Mouse (Mus musculus) neural tube, embryonic 11.5 days (tissue): Measurements from ENCODE around the gene Anxa4. TPM values are rescaled to one million over a fixed set of nuclear protein-coding genes. Genes with fewer than 3 reads are reported as not detected.

Experiments used
- ATAC-seq: fragments of 200-750 bp; cut with Nextera tagmentation; 2 replicates; pipeline ENCODE4 v1.8.0; 2017; ENCODE audit warnings: moderate number of reproducible peaks, mild to moderate bottlenecking, moderate TSS enrichment, moderate library complexity; ENCODE audit not compliant: insufficient read depth, low FRiP score, low TSS enrichment
- DNase-seq: peaks from one replicate; pipeline ENCODE4 v3.0.0-alpha.2; 2015; ENCODE audit warnings: low spot score
- H3K27ac ChIP-seq: fragments of 300-500 bp; sonication (generic); 2 replicates; pipeline ENCODE4 v1.5.1; 2014; ENCODE audit warnings: low read depth, mild to moderate bottlenecking, low read length
- H3K27me3 ChIP-seq: fragments of 300-500 bp; sonication (generic); 2 replicates; pipeline ENCODE4 v1.6.1; 2014; ENCODE audit warnings: mild to moderate bottlenecking, low read length, mixed read lengths; ENCODE audit not compliant: control insufficient read depth, insufficient read depth
- H3K36me3 ChIP-seq: fragments of 300-500 bp; sonication (generic); 2 replicates; pipeline ENCODE4 v1.6.1; 2014; ENCODE audit warnings: mild to moderate bottlenecking, low read length, moderate library complexity, mixed read lengths; ENCODE audit not compliant: control insufficient read depth, insufficient read depth
- H3K4me1 ChIP-seq: fragments of 300-500 bp; sonication (generic); 2 replicates; pipeline ENCODE4 v1.6.1; 2014; ENCODE audit warnings: low read length, mixed read lengths; ENCODE audit not compliant: control insufficient read depth, insufficient read depth
- H3K4me2 ChIP-seq: fragments of 300-500 bp; sonication (generic); 2 replicates; pipeline ENCODE4 v1.6.1; 2014; ENCODE audit warnings: low read depth, mild to moderate bottlenecking, moderate library complexity
- H3K4me3 ChIP-seq: fragments of 300-500 bp; sonication (generic); 2 replicates; pipeline ENCODE4 v1.5.1; 2014; ENCODE audit warnings: low read depth, low read length
- H3K9ac ChIP-seq: fragments of 300-500 bp; sonication (generic); 2 replicates; pipeline ENCODE4 v1.6.1; 2014; ENCODE audit warnings: mild to moderate bottlenecking, low read length
- H3K9me3 ChIP-seq: fragments of 300-500 bp; sonication (generic); 2 replicates; pipeline ENCODE4 v1.6.1; 2016; ENCODE audit warnings: low read length; ENCODE audit not compliant: control insufficient read depth
- WGBS: fragments of 180-500 bp; shearing (Covaris S2); extraction: QIAGEN DNeasy Blood & Tissue Kit; methylation state at CpG from one replicate; pipeline ENCODE4 v1.1.7; 2014; 5-methylcytosine and 5-hydroxymethylcytosine counted together
- polyA plus RNA-seq: library from polyadenylated mRNA; unstranded; fragments of >200 nt; fragmentation: Nextera tagmentation; extraction: Ambion mirVana; gene quantifications from 2 replicates; pipeline ENCODE4 v1.2.1, GENCODE M21; 2014

Anxa4 gene
- polyA plus RNA-seq, 1 experiment from 2014 or later = 6.9 TPM

- DNase-seq = no peak
- 90% methylated on average over 4 of the region's 4 CpGs for WGBS
- Histone ChIP-seq H3K4me2 (no peak overlapping the region), H3K4me1 (no peaks in the 10 kb centered on the region), H3K4me3 (no peak overlapping the region), H3K27me3 (no peaks in the 10 kb centered on the region), H3K27ac (no peak overlapping the region), H3K36me3 (no peaks in the 10 kb centered on the region), H3K9ac (no peak overlapping the region), H3K9me3 (no peaks in the 10 kb centered on the region)
- ATAC-seq = no peak
Measured at GRCm38 (mm10) chr6:86750961-86751360, 42.4 kb downstream of the Anxa4 start.

DNA sequence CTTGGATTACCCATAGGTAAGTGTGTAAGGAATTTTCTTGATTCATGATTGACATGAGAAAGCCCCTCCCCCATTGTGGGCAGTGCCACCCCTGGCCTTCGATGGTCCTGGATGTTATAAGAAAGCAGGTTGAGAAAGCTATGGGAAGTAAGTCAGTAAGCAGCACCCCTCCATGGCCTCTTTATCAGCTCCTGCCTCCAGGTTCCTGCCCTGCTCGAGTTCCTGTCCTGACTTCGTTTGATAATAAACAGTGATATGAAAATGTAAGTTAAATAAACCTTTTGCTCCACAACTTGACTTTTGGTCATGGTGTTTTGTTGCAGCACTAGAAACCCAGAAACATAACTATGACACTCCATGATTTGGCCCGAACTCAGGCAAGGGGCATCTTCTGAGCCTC, 43.6 kb downstream of the Anxa4 start:
- H3K4me1 ChIP-seq = no peaks in the 10 kb centered on the region
- H3K9ac ChIP-seq = no peak overlapping the region
- H3K4me3 ChIP-seq = no peak overlapping the region
- no peak overlapping the region for H3K4me2 ChIP-seq
- H3K36me3 ChIP-seq = no peaks in the 10 kb centered on the region
- ATAC-seq = no peak
- no peaks in the 10 kb centered on the region for H3K9me3 ChIP-seq
- H3K27ac ChIP-seq = no peak overlapping the region
- 89% methylated on average over 4 of the region's 4 CpGs for WGBS
- H3K27me3 ChIP-seq = no peaks in the 10 kb centered on the region
- no peak for DNase-seq

DNA sequence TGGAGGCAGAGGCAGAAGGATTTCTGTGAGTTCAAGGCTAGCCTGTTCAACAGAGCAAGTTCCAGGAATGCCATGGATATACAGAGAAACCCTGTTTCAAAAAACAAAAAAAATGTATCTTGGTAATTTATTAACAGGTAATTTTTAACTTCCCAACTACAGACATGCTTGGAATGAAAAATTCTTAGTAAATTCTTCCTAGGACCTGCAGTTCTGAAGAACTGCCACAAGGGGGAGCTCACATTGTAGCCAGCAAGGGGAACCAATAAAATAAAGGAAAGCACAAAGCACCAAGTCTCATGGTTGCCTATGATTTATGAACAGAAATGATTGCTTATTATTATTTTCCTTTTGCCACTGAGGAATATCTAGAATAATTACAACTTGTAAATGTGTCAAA, 46.2 kb downstream of the Anxa4 start:
- no peak overlapping the region for H3K9ac ChIP-seq
- ATAC-seq = no peak
- no peak overlapping the region for H3K27ac ChIP-seq
- no peaks in the 10 kb centered on the region for H3K36me3 ChIP-seq
- H3K4me1 ChIP-seq = no peaks in the 10 kb centered on the region
- H3K9me3 ChIP-seq = no peaks in the 10 kb centered on the region
- no peak overlapping the region for H3K4me3 ChIP-seq
- peak; percentile 36 for DNase-seq
- H3K27me3 ChIP-seq = no peaks in the 10 kb centered on the region
- H3K4me2 ChIP-seq = no peak overlapping the region

DNA sequence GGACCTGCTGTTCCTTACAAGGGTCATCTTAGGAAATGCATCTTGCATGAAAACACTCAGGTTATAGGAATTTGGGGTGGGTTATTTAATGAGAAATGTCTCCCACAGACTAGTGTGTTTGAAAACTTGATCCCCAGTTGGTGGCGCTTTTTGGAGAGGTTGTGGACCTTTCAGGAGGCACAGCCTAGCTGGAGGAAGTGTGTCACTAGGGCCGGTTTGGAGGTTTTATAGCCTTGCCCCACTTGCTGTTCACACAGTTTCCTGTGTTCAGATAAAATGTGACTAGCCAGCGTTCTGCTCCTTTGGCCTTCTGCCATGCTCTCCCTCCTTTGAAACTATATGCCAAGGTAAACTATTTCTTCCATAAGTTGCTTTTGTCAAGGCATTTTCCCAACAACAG, 52.7 kb downstream of the Anxa4 start:
- Histone ChIP-seq H3K4me2 (no peak overlapping the region), H3K27ac (no peak overlapping the region), H3K4me1 (no peaks in the 10 kb centered on the region), H3K9ac (no peak overlapping the region), H3K27me3 (no peaks in the 10 kb centered on the region), H3K9me3 (no peaks in the 10 kb centered on the region), H3K4me3 (no peak overlapping the region), H3K36me3 (no peaks in the 10 kb centered on the region)
- ATAC-seq (no peak), DNase-seq (no peak)
- 35% methylated on average over 3 of the region's 3 CpGs for WGBS

DNA sequence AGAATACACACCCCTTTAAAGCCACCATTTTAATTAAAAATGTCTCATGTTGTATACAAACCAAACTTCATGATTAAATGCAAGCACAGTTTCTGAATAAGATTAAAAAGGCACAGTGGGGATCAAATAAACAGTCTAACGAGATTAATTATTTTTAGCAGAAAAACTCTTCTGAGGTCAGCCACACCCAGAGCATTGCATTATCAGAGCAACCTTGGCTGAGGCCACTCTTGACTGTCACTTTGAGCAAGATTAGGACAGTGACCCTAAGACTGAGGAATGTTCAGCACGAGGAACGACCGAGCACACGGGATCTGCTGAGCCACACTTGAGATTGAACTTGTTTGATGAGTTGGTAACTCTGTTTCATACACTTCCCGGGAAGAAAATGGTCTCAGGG, 56.6 kb downstream of the Anxa4 start:
- no peak for ATAC-seq
- H3K27ac ChIP-seq = no peak overlapping the region
- H3K9ac ChIP-seq = no peak overlapping the region
- no peak overlapping the region for H3K4me3 ChIP-seq
- H3K36me3 ChIP-seq = no peaks in the 10 kb centered on the region
- H3K4me2 ChIP-seq = no peak overlapping the region
- 79% methylated on average over 6 of the region's 6 CpGs for WGBS
- H3K27me3 ChIP-seq = no peaks in the 10 kb centered on the region
- peaks cover 3% of the 10 kb centered on the region for H3K4me1 ChIP-seq
- H3K9me3 ChIP-seq = no peaks in the 10 kb centered on the region
- no peak for DNase-seq

DNA sequence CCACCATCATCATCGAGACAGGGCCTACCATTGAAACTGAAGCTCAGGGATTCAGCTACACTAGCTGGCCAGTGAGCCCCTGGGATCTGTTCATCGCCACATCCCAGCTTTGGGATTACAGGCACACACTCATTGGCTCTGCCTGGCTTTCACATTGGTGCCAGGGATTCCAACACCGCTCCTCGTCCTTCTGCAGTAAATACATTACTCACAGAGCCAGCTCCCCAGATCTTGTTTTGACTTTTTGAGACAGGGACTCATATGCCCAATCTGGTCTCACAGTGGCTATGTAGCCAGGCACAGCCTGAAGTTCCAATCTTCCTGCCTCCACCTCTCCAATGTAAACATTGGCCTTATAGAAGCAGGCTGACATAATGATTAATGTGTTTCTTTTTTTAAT, 57.1 kb downstream of the Anxa4 start:
- WGBS = 91% methylated on average over 4 of the region's 4 CpGs
- Histone ChIP-seq H3K4me2 (no peak overlapping the region), H3K4me3 (no peak overlapping the region), H3K27ac (no peak overlapping the region), H3K9ac (no peak overlapping the region), H3K4me1 (peaks cover 3% of the 10 kb centered on the region), H3K9me3 (no peaks in the 10 kb centered on the region), H3K36me3 (no peaks in the 10 kb centered on the region), H3K27me3 (no peaks in the 10 kb centered on the region)
- DNase-seq = no peak
- no peak for ATAC-seq

DNA sequence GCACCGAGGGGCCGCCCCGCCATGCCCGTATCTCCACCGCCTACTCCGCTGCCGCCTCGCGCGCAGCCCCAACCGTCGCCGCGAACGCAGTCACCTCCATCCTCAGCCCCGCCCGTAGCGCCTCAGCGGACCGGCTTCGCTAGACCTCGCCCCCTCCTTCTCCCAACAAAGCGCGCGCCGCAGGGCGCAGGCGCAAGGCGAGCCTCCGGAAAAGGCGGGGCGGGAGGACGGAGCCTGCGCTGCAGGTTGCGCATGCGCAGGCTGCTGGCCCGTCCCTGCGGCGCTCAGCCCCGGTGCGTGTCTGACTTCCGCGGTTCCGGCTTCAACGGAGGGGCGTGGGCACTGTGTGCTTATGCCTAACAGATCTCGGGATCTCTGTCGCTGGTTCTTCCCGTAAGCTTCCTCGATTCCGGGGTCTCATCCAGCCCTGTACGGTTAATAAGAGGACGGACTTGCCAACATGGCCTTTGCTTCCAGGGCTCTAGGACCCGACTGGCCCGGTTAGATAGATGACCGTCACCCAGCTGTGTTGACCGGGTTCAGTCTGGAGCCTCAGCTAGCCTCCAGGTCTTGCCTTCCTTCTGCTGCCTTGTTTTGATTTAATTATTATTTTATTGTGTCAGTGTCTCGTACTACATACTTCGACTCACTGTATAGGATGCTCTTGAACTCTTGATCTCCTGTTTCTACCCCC, 60.1 kb downstream of the Anxa4 start, which contains the start of gene Gmcl1:
TSS of gene Gmcl1 (minus strand) at position 201 of the 694 bp plus-strand sequence.
- ATAC-seq = peak; percentile 93
- Histone ChIP-seq H3K4me2 (peak within 1 kb of the TSS; percentile 90), H3K9me3 (no peaks in the 10 kb centered on the region), H3K9ac (peak within 1 kb of the TSS; percentile 73), H3K4me3 (peak within 1 kb of the TSS; percentile 59), H3K27me3 (no peaks in the 10 kb centered on the region), H3K4me1 (peaks cover 3% of the 10 kb centered on the region), H3K27ac (peak within 1 kb of the TSS; percentile 78), H3K36me3 (no peaks in the 10 kb centered on the region)
- under 1% methylated on average over 57 of the region's 59 CpGs for WGBS
- peak; percentile 99 for DNase-seq

DNA sequence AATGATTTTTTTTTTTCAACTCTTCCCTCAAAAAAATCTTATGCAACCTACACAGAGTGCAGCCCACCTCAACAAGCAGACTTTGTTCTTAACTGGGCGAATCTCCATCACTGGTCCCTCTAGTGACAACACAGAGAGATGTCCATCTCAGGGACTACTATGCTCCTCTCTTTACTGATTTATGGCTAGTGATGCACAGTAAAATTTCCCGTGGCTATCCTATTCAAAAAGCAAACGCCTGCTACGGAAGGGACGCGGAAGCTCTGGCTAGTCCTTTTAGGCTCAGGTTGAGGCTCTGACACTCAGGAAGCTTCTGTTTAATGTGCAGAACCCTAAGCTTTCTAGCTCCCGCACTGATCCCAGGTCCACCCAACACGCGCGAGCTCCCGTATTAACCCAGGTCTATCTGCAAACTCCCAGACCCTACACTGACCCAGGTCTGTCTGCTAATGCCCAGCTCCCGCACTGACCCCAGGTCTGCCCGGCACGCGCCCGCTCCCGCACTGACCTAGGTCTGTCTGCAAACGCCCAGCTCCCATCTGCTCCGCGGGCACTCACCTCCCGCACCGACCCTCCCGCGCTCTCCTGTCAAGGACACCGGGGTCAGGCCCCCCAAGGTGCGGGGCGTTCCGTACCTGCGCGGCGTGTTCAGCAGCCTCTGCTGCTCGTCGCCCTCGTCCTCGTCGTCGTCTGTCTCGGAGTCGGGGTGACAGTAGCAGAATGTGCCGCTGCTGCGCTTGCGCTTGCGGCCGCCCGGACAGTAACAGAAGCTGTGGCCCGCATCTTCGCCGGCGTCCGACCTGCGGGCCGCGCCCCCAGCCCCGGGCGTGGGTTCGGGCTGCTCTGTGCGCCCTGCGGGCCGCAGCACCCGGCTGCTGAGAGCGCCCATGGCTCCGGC, 60.9 kb downstream of the Anxa4 start:
- Histone ChIP-seq H3K4me2 (peak overlapping the region; percentile 90), H3K4me3 (peak overlapping the region; percentile 59), H3K9me3 (no peaks in the 10 kb centered on the region), H3K36me3 (no peaks in the 10 kb centered on the region), H3K27ac (peak overlapping the region; percentile 78), H3K9ac (peak overlapping the region; percentile 73), H3K4me1 (peaks cover 3% of the 10 kb centered on the region), H3K27me3 (no peaks in the 10 kb centered on the region)
- ATAC-seq (peak; percentile 75), DNase-seq (no peak)
- under 1% methylated on average over 62 of the region's 62 CpGs for WGBS
